Mouse (Mus musculus) gastrocnemius, adult 18-20 months (tissue): Measurements from ENCODE around the gene Teddm1a. TPM values are rescaled to one million over a fixed set of nuclear protein-coding genes. Genes with fewer than 3 reads are reported as not detected.
A peak's percentile ranks its signal among the peaks of the same experiment; 100 is the strongest.
"Not testable (repeated sequence)": the region's sequence is repeated elsewhere in the genome, so short reads cannot be mapped to it uniquely, and the experiment has no call there.

Experiments
- DNase-seq: peaks from one replicate; pipeline ENCODE4 v3.0.0; 2021; ENCODE audit warnings: low spot score
- long read RNA-seq, 2 experiments: library from polyadenylated mRNA; stranded (forward); transcript quantifications; one replicate each; pipeline ENCODE4 v2.0.0; 2021
- total RNA-seq, 2 experiments: library from RNA; stranded (reverse); gene quantifications; 2 replicates each; pipeline ENCODE4 v1.2.3; 2021

Teddm1a gene
- not detected for total RNA-seq
- long read RNA-seq, experiment 1 = 0 reads
- long read RNA-seq, experiment 2 = 0 reads

DNA sequence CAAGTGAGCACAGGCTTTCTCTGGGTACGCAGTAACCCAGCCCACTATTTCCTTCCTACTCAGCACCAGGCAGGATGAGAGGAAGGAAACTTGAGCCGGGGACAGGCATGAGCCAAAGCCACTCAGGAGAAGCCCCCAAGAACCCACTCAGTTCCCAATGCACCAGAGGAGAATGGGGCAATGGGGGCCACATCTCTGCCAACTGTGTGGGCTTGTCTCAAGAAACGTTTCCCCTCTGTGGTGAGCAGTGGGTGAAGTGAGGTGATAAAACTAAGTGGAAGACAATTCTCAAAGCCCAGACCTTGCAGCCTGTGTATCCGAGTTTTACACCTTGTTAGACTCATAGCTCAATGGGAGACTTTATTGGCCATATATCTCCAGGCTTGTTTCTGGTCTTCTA lies at the start of gene Teddm1a:
Teddm1a (plus strand) TSS at position 301 of the 400 bp plus-strand sequence.
- no peak for DNase-seq

DNA sequence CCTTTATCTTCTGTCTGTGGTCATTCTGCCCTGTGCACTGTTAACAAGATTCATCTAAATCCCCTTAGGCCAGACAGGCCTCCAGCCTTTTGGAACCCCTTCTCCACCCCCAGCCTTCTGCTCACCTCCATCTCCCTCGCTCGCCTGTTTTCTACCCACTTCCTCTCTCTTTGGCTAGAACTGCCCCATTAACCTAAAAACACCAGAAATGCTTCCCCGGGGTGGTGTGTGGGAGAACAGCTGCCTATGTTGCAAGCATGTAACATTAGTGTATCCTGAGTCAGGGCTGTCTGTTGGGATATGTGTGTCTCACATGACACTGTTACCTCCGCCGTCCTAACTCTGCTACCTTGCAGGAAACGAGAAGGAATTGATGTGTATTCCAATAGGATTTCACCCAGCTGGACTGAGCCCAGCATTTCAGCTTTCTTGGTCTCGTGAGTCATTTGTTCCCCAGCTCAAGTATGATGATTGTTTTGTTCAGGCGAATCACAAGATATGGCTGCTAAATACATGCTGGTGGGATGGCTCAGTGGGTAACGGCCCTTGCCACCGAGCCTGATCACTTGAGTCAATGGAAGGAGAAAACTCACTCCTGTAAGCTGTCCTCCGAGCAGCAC lies 49.3 kb upstream of the Teddm1a start:
- no peak for DNase-seq

DNA sequence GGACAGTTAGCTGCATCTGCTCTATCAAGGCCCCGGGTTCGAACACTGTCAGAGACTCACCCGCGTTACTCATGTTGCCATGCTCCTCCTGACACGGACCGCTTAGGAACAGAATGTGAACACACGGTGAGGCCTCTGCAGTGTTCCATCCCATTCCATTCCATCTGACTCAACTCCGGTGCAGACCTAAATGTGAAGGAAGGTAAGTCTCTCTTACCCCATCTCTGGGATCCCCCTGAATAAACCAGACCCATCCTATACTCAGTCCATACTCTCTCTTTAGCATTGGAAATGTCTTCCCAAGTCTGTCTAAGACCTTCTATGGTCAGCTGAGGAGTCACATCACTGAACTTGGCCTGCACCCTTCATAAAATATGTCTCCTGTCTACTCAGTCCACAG lies 47.5 kb upstream of the Teddm1a start, which contains the start of gene Rgsl1:
Rgsl1 (minus strand) TSS at position 101 of the 400 bp plus-strand sequence.
- DNase-seq = no peak

DNA sequence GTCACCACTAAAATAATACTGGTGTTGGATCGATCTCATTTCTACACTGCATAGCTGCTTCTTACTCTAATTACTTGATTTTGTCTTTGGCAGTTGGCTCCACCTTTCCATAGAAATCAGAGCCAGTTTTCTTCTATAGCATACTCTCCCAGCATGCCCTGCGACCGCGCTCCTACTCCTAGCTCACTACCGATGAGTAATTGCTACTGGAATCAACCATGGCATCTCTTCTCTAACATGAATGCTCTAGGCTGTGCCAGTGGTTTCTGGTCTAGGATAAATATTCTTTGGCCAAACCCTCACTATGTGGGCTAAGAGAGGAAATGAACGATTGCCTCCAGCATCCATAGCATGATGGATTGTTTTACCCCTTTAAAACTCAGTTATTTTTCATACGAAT lies 45.1 kb upstream of the Teddm1a start:
- DNase-seq = no peak

DNA sequence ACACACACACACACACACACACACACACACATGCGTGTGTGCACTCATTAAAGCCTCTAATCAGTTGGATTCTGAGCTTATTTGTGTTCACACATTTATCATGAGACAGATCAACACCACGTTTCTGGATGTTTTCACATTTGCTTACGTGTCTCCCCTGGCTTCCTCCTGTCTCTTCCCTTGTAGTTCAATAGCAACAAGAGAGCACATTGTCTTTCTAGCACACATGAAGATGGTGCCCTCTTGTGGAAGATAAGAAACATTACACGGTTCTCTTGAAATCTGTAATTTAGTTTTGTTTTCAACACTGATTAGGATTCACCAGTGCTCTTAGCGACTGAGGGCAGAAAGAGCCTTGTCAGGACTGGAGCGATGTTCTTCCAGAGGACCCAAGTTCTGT lies 44.7 kb upstream of the Teddm1a start:
- no peak for DNase-seq

DNA sequence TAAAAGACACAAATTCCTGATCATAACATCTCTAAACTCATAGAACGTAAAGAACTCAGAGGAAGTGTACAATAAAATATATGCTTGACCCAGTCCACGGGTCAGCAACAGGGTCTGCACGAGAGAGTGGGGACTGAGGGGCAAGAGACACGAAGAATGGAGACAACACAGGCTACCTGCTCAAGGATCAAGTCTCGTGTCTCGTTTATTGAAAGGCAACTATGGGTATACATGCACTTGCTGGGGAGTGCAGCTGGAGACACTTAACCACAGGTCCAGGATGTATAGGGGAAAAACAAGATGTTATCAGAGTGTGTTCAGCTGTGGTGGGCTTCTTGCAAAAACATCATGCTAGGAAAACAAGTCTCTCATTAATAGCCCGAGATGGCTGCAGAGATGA lies 38.8 kb upstream of the Teddm1a start:
- not testable (repeated sequence) for DNase-seq

DNA sequence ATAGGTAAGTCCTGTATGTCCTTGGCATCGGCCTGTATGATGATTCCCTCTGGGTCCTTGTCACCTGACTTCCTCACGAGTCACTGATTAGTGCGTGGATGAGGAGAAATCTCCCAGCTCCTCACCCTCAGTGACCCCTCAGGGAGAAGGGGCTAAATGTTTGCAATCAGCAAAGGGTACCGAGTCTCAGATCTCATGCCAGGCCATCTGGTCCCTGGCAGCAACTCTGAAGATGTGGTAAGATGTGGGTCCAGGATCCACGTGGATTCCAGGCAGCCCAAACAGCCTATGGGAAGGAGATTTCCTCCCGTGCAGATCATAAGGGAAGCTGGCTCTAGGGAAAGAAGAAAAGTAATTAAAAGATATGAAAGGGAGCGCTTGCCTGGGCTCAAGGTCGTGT lies 35.6 kb upstream of the Teddm1a start:
- no peak for DNase-seq

DNA sequence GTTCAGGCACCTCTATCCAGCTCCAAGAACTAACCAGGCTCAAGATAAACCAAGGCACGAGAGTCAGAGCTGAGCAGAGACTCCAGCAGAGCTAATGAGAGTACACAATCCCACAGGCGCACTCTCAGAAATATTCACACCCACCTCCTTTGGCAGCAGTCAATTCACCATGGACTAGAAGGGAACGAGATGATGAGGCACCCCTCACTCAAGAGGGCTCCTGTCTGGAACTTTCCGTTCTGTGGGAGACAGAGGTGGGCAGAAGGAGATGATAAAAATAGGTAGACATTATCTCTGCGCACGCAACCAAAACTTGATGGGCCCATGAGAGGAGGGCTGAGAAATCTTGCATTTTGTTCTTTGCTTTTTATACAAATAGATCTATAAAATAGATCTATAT lies 17.5 kb upstream of the Teddm1a start, which contains the start of gene Teddm1b:
Teddm1b (plus strand) TSS at position 301 of the 400 bp plus-strand sequence.
- no peak for DNase-seq

DNA sequence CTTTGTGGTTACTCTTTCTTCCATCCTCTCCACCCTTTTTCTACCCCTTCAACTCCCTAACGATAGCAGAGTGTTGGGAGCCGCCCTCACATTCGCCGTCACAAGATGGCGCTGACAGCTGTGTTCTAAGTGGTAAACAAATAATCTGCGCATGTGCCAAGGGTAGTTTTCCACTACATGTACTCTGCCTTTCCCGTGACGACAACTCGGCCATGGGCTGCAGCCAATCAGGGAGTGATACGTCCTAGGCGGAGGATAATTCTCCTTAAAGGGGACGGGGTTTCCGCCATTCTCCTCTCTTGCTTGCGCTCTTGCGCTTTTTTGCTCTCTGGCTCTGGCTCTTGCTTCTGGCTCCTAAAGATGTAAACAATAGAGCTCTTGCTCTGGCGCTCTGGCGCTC lies 11.2 kb upstream of the Teddm1a start:
- not testable (repeated sequence) for DNase-seq

DNA sequence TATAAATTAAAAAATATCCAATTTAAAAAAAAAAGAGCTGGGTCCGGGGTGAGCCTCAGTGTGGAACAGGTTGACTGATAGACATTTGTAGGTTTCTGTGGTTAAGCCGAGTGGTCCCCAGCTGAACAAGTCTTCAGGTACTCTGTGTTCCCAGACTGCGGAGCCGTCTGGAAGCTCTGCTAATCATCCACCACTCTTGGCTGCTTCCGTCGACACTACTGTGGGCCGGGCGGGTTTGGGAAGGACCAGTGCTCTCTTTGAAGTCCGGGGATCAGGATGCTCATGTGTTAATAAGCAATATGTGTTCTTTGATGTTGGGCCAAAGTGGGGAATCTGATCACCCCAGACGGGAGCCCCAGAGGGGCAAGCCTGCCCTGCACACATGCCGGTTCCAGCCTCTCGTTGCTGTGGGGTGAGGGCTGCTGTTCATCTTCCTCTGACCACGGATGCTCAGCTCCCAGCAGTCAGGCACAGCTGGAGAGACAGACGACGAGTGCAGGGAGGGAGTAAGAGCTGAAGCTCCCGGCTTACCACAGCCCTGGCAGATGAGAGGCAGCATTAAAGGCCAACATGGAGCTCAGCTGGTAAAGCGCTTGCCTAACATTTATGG lies 5.4 kb upstream of the Teddm1a start:
- no peak for DNase-seq

DNA sequence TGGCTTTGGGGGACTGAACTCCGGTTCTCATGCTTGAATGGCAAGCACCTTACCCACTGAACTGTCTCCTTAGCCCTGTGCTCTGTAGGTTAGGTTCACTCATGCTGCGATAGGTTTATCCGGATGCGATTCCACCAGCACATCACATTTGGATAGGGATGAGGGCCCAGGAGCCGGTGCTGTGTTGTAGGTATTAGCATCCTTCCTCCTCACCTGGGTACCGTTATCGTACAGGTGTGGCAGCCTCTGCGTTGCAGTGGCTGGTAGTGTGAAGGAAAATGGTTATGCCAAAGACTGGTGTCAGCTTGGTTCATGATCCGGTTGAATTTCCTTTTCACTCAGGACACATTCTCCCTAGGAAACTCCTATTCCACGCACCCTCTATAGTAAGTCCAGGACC lies 1.4 kb upstream of the Teddm1a start:
- DNase-seq = no peak

DNA sequence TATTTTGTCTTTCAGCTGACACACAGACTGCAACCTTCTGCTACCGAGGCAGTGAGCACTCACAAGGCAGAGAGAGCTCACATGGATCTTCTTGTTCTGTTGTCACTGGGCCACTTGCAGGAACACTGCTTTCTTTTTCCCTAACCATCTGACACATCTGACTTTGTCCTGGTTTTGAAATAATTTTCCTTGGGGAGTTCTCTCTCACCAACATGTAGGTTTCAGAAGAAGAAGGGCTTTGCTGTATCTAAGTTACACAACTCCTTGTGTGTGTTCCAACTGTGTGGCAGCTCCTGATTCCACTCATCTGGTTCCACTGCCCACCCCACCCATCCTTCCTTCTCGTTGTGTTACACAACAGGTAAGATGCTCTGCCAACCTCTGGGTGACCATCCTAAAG lies 2.2 kb downstream of the Teddm1a start:
- DNase-seq = no peak

DNA sequence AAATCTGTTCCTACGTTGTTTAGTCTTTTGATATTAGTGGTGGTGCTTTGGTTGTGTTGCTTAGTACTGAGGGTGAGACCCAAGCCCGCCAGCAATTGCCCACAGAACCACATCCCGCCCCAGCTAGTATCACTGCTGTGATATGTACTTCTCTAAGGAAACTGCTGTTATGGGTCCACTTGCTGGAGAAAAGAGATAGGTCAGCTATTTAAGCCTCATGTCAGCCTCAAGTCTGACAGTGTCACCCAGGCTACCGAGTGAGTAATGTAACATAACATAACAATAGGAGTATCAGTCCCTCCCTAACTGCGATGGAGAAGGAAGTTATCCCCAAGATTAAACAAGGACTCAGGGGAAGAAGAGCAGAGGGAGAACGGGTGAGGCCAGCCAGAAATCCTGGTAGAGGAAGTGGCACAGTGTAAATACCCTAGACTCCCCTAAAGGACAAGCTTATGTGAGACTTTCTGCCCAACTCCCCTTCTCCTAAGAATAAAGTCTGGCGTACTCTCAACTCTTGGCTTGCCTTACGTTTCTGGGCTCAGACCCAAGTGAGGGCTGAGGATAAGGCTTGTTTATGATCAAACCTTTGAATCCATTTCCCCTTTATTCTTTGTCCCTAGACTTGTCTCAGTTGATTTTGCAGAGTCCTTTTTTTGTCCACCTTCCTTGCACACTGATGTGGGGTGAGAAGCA lies 2.8 kb downstream of the Teddm1a start:
- DNase-seq = no peak

DNA sequence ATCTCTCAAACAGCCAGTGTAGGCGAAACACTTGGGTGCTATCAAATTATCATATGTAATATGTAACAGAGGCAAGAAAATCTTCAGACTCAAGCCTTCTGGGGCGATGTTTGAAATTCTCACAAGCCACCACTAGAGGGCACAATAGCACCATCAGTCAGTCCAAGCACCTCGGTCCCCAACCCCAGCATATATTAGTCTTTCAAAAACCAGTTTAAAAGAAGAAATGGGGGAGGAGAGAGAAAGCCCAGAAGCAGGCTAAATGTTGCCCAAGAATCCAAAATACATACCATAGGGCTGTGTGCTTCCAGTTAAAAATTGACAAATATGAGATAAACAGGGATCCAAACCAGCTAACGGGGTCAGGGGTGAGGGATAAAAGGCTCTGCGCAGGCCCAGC lies 3.4 kb downstream of the Teddm1a start:
- peak; percentile 82 for DNase-seq

DNA sequence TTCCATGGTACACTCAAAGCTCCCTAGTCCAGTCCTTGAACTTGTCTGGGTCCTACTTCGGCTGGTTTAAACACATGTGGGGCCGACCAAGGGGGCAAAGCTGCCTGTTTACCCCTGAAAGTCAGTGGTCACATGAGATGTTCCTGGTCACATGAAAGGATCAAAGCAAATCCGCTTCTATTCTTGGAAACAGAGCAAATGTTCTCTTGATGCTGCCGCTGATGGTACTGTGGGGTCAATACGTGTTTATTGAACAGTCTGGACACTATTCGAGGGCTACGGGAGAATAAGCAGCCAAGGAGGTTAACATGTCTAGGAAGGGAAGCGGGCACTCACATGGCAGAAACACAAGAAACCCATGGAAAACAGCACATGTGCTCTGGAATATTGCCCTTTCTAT lies 5.7 kb downstream of the Teddm1a start:
- DNase-seq = no peak

DNA sequence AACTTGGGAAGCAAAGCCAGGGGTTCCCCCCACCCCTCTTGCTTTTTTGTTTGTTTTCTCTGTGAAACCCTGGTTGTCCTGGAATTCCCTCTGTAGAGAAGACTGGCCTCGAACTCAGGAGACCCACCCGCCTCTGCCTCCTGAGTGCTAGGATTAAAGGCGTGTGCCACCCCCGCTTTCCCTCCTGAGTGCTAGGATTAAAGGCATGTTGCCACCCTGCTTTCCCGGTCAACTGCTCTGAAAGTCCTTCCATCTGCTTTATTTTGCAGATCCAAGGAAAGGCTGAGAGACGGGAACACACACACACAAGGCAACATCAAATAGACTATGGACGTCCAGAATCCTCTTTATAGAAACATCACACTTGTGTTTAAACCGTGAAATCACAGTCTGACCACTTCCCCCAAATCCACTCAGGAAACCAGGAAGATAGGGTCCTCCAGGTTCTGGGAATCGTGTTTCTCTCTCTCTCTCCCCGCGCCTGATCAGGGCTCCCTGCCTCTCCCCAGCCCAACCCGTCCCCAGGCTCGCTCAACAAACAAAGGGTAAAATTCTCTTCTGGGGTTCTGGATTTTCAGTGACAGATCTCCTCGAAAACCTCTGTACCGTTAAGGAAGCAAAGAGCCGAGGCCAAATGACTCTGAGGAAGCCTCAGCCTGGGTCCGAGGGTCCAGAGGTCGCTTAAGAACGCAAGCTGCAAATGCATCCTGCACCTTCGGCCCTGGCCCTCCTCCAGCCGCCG lies 7.6 kb downstream of the Teddm1a start:
- DNase-seq = no peak

DNA sequence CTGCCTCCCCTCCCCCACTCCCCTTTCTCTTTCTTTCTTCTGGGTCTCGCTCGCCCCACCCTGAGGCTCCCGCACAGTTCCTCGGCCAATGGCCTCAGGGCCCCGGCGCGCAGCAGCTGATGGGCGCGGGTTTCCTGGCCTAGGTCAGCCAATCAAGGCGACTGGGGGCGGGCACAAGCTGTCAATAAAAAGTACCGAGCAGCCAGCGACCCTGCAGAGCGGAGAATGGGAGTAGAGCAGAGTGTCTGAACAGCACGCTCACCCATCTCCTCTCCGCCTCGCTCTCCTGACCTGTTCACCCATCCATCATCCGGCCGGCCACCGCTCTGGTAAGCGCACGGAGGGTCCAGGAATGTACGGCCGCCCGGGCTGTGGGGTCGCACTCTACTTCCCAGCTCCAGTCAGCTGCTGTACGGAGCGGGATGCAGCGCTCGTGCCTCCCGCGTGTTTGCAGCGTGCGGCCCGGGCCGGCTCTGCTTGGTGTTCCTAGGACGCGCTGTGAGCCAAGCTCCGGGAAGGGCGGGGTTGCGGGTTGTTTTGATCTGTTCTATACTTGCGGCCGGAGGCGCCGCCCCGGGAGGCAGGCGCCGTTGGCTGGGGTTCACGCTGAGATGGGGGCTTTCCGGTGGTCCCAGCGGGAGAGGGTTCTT lies 8.3 kb downstream of the Teddm1a start, which contains the start of the genes Glul and Teddm2:
Glul (plus strand) TSS at position 214 of the 650 bp plus-strand sequence.
Teddm2 (minus strand) TSS at position 498 of the 650 bp plus-strand sequence.
- peak; percentile 96 for DNase-seq

DNA sequence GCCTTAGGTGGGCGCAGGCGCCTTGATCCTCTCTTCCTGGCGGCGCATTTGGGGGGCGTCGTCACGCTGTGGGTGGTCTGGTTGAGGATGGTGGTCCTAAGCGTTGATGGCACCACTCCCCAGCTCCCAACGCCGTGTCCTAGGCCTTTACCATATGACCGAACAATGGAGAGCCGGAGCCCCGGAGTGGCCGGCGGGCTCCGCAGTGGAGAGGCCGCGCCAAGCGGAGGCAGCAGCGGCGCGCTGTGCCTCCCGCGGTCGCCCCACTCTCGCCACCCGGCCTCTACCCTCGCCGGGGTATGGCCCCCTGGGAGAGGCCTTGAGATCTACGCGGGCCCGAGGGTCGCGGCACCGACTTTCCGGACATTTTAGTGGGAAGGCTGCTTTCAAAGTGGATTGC lies 8.8 kb downstream of the Teddm1a start:
- no peak for DNase-seq

DNA sequence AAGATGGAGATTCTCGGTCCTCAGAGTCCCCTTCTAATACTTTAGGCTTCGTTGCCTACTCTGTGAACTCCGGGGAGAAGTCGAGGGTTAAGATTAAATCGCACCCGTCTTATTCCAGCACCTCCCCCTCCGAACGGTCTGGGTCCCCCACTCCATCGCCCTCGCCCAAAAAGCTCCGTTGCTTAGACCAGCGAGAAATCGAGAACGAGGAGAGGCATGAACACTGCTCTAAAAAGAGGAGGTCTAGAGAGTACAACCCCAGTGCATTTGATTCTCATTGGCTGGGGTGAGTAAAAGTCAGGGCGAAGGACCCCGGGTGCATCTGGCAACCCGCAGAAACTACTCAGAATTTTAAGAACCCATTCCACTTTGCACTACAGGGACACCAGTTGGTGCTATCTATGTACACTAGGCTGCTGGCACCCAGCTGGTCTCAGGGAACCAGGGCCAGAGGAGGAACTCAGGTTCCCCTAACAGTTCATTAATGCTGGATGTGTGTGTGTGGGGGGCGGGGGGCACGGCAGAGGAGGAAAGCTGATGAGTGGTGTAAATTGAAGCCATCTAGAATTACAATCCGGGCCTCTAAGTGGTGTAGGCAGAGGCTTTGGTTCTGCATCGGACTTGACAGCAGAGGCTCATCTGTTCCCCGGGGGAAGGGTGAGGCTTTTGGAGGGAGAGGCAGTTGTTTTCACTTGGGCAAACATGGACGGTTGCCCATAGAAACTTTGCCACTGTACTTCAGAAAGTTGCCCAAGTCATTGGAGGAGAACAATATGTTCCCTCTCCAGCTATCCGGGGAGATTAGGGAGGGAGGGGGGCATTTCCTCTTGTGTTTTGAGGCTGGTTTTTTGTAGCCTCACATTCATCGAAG lies 9.6 kb downstream of the Teddm1a start:
- DNase-seq = peak; percentile 90

DNA sequence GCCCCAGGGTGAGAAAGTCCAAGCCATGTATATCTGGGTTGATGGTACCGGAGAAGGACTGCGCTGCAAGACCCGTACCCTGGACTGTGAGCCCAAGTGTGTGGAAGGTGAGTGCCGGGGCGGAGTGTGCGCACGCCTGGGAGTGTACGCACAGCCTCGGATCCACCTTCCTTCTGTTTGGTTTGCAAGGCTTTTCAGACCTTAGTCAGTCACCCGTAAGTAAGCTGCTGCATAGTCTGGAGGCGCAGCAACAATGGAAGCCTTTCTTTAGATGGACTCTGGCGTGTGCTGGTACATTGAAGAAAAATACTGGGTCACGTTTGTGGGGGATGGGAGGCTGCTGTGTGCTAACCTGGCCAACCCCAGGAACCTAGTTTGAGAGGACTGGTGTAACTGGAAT lies 11.5 kb downstream of the Teddm1a start:
- DNase-seq = no peak
